ENCODE assay signal across 29 mouse cellular contexts in genomic region chr4:150619011-150619410, GRCm38 (mm10). TPM values are rescaled to one million over a fixed set of nuclear protein-coding genes. Genes with fewer than 3 reads are reported as not detected.
"Had no signal": no experiment of that assay in that cellular context is flagged by ENCODE, and none has a peak within 500 bp of the region (broad histone marks: within the 10 kb centered on the region; RNA-seq: fewer than 3 reads in every experiment).

No protein-coding gene starts in this region.

- H3K4me2 ChIP-seq: heart, embryonic 12.5 days; hindbrain, embryonic 15.5 days; intestine, embryonic 15.5 days; limb, embryonic 12.5 days; liver, embryonic 11.5 days had no signal

- H3K9ac ChIP-seq: heart, embryonic 12.5 days; hindbrain, embryonic 15.5 days; intestine, embryonic 15.5 days; limb, embryonic 12.5 days had no signal

- DNase-seq: gastrocnemius, adult 2 months; gastrocnemius, postnatal 10 days; gastrocnemius, postnatal 25 days; heart, postnatal 10 days; heart, postnatal 4 days; kidney, adult 18-20 months; kidney, adult 8-10 months; kidney, postnatal 10 days; kidney, postnatal 25 days; kidney, postnatal 4 days; liver had no signal

- H3K27ac ChIP-seq: gastrocnemius, adult 2 months; heart, embryonic 10.5 days; hindbrain, embryonic 15.5 days; intestine, embryonic 15.5 days; left cerebral cortex, adult 2 months; limb, embryonic 10.5 days; limb, embryonic 12.5 days had no signal

- H3K27me3 ChIP-seq: heart, embryonic 12.5 days; hindbrain, embryonic 15.5 days; intestine, embryonic 15.5 days; limb, embryonic 12.5 days had no signal

- H3K4me1 ChIP-seq: heart, embryonic 10.5 days; heart, embryonic 12.5 days; hindbrain, embryonic 10.5 days; intestine, embryonic 15.5 days; limb, embryonic 10.5 days; limb, embryonic 12.5 days had no signal

- H3K4me3 ChIP-seq: gastrocnemius, adult 2 months; heart, embryonic 10.5 days; heart, embryonic 12.5 days; hindbrain, embryonic 10.5 days; hindbrain, embryonic 15.5 days; intestine, embryonic 15.5 days; left cerebral cortex, adult 2 months; limb, embryonic 10.5 days; limb, embryonic 12.5 days had no signal

- H3K9me3 ChIP-seq: heart, embryonic 10.5 days; heart, embryonic 12.5 days; hindbrain, embryonic 10.5 days; hindbrain, embryonic 15.5 days; intestine, embryonic 15.5 days; limb, embryonic 10.5 days; limb, embryonic 12.5 days had no signal

- ATAC-seq: forebrain, embryonic 16.5 days; inflammation-experienced regulatory T-cells, adult 6 months; intestine, embryonic 15.5 days; intestine, postnatal 0 days had no signal

RNA-seq across cellular contexts. Expression of gene Slc45a1, which starts 33.0 kb away (rescaled TPM):
- total RNA-seq: gastrocnemius, adult 2 months; gastrocnemius, postnatal 10 days; gastrocnemius, postnatal 25 days; gastrocnemius, postnatal 4 days; granulocyte monocyte progenitor cell, adult 5-6 weeks; heart, adult 8-10 months; heart, postnatal 10 days; heart, postnatal 25 days; heart, postnatal 4 days had no signal
- polyA plus RNA-seq: heart, embryonic 12.5 days; heart, embryonic 16.5 days; kidney, embryonic 14.5 days had no signal
